Mouse (Mus musculus) thymus, adult 2 months (tissue): ENCODE measurements at regions not wholly inside any gene's neighbourhood (a gene's known extent, or its start where the extent isn't known, plus 50 kb on each side); places are given as distances from the start of the nearest gene placed in this dataset.

ENCODE experiments used
- CTCF ChIP-seq: fragments of 200-500 bp; IDR thresholded peaks from 2 replicates; pipeline ENCODE4 v1.5.1; 2012; ENCODE audit warnings: mild to moderate bottlenecking, control low read depth, low read length, moderate library complexity, borderline replicate concordance; ENCODE audit not compliant: control insufficient read depth, poor library complexity, insufficient read depth; ENCODE audit errors: extremely low read depth
- POLR2A ChIP-seq: fragments of 200-500 bp; IDR thresholded peaks from 2 replicates; pipeline ENCODE4 v1.6.1; 2012; ENCODE audit warnings: mild to moderate bottlenecking, low read length, control low read depth, moderate library complexity; ENCODE audit not compliant: control insufficient read depth, poor library complexity, insufficient read depth; ENCODE audit errors: extremely low read depth

- TF ChIP-seq CTCF (no peak), POLR2A (no peak)
Measured at GRCm38 (mm10) chr15:36715159-36715558, 292.4 kb downstream of the Zfp706 start.
